Mouse (Mus musculus): Measurements from ENCODE around the gene Fst.

Fst gene

DNA sequence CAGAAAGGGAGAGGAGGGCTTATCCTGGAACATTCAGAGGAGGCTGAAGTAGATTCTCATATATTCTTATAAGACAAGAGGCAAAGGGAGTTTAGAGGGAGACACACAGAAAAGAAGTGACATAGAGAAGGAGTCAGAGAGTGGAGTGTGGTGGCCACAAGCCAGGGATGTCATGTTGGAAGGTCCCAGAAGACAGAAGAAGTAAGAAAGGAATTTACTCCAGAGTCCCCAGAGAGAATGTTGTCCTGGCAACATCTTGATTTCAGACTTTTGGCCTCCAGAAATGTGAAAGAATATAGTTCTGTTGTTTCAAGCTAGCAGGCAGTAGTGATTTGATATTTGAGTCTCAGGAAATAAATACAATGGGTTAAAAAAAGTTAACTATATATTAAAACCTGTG lies 46.4 kb downstream of the Fst start:
- no peak for DNase-seq (ENCODE audit: low spot score)

DNA sequence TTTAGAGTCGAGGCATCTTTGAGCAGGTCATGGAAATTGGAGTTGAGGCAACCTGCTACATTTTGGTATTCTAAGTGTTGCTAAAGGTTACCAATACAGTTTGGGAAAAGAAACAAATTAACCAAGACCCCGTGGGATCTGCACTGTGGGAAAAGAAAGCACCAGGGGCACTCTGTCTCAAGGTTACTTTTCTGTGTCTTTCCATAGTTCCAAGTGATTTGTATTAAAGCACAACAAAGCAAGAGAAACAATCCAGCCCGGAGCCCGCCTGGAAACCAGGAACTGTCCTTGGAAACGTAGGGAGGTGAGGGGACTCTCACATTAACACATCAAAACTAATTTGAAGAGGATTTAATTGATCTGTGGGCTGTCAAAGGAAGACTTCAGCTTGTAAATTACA lies 51.9 kb downstream of the Fst start:
- no peak for DNase-seq (ENCODE audit: low spot score)

DNA sequence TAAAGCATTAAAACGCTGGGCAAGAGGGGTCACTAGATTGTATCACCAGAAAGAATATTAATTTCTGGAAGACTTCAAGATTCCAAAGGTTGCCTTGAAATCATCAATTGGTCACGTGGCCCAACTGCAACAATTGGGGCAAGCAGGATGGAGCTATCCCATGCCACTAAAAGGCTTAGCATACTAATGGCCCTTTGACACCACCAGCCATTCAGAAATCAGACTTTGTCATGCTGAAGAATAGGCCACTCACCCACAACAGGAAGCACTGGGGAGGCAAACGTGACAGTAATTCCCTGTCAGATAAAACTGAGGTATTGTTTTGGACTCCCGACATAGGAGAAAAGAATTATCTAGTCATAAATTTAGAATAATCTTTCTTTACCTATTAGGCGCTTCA lies 52.3 kb downstream of the Fst start:
- DNase-seq (ENCODE audit: low spot score) = no peak

DNA sequence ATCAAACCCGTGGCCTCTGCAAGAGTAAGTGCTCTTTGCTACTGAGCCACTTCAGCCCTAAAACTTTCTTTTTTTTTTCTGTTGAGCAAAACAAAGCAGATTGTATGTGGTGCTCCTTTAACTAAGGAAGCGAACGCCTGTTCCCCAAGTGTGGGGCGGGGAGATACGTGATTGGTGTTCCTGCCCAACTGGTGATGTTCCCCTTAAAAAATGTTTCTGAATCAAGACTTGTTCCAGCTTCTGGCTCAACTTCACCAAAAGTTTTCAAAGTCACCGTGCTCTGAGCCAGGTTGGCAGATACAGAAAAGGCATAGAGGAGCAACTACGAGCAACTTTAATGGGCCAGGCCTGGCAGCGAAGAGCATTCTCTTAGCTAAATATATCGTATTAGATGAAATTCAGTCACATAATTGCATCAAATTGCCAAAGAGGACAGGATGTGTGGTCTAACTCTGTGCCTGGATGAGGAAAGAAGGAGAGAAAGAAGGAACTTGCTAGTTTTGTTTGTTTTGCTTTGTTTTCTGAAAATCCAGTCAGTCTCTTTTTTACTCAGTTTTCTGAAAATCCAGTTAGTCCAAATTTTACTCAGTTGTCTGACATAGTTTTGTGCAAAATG lies 53.5 kb downstream of the Fst start:
- no peak for DNase-seq (ENCODE audit: low spot score)

Measured in ovary, postnatal 10 days (tissue).